Mouse (Mus musculus): ENCODE measurements around the gene Large2. TPM values are rescaled to one million over a fixed set of nuclear protein-coding genes. Genes with fewer than 3 reads are reported as not detected.

The Large2 gene
- 0.87 TPM for polyA plus RNA-seq (2017; shearing (Covaris generic))

DNA sequence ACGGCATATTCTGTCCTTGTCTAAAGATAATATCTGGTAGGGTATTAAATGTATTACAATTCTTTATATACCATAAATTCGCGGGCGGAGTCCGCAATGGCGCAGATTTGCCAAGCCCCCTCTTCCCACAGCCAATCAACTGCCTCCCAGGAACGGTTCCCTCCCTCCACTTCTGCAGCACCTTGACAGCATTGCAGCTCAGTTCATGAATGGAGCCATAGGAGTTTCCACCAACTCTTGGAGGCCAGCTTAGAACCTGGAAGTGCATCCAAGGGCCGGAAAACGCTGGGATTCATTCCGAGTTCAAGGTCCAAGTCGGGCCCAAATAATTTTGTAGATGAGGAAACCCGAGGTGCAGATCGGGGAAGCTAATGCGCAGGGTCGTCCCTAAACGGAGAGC, at the start of gene Large2, which contains the start of gene Pex16:
TSS of gene Large2 (minus strand) at position 356 of the 400 bp plus-strand sequence.
TSS of gene Pex16 (plus strand) at position 163 of the 400 bp plus-strand sequence.

DNA sequence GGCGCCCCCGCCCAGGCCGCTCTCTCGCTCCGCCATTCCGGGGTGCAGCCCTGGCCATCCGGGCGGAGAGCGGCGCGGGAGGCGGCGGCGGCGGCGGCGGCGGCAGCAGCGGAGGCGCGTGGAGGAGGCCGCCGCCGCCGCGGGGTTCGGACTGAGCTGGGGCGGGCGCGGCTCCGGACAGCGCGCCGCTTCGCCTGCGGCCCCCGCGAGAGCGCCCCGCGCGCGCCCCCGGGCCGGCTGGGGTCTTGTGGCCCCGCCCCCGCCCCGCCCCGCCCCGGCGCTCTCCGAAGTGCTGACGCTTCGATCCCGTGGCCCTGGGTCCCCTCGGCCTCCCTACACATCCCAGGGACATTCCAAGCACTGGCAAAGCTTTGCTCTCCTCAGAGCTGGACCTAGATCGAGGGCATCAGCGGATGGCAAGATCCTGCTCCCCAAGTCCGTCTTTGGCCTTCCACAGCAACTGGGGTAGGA, 26.5 kb upstream of the Large2 start, which contains the start of gene Mapk8ip1:
TSS of gene Mapk8ip1 (minus strand) at position 173 of the 471 bp plus-strand sequence.

DNA sequence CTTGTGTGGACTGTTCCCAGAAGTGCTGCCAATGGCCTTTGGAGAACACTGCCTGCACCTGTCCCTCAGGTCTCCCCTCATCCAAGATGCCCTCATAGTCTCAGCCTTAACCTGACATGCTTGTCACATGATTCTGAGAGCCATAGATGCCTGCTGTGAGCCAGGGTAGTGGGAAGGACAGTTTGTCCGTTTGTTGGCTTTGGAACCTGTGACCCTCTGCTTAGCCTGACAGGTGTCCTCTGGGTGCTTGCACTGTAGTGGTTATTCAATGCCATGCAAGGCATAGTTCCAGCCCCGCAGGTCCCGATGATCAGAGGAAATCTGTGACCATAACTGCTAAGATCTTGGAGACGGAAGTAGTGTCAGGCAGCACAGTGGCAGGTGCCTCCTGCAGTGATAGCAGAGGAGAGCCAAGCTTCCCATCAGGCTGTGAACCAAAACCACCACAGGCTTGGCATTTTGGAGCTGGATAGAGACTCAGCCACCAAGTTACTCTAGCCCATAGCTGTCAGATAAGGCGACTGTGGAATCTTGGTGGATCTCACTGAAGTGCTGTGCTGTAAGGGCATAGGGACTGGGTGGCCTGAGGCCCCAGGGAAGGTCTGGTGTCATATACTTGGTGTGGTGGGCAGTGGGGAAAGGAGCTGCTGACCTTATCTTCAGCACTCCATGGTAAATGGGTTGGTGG, 7.4 kb upstream of the Large2 start, which contains the start of gene 1700029I15Rik:
TSS of gene 1700029I15Rik (plus strand) at position 638 of the 688 bp plus-strand sequence.

Other genes with a start within 250 kb of the Large2 start
- gene Pex16, start 193 bp downstream of the Large2 start, polyA plus RNA-seq (2017; shearing (Covaris generic)) = 68.0 TPM
- 5.8 TPM for gene 1700029I15Rik, start 7.7 kb upstream of the Large2 start, polyA plus RNA-seq (2017; shearing (Covaris generic))
- 1.7 TPM for gene Mapk8ip1, start 26.4 kb upstream of the Large2 start, polyA plus RNA-seq (2017; shearing (Covaris generic))
- gene Cry2, start 59.2 kb upstream of the Large2 start, polyA plus RNA-seq (2017; shearing (Covaris generic)) = 9.1 TPM
- 101 TPM for gene Slc35c1, start 85.7 kb upstream of the Large2 start, polyA plus RNA-seq (2017; shearing (Covaris generic))
- gene Chst1, start 224.8 kb upstream of the Large2 start, polyA plus RNA-seq (2017; shearing (Covaris generic)) = not detected